Mouse (Mus musculus) left cerebral cortex, postnatal 14 days (tissue): ENCODE results near the gene Nudt15. TPM values are rescaled to one million over a fixed set of nuclear protein-coding genes. Genes with fewer than 3 reads are reported as not detected.

Experiments used
- DNase-seq, 2 experiments: peaks; one replicate each; pipeline ENCODE4 v3.0.0; 2021 to 2022; ENCODE audit warnings: low spot score in 2 of 2, mixed read lengths in 1 of 2
- intact Hi-C: fragments of 180-260 bp; cut with DNase I; formaldehyde crosslinking; loops from one replicate; pipeline ENCODE4 v1.15.1; 2025
- total RNA-seq, 2 experiments: library from RNA; stranded (reverse); gene quantifications; 2 replicates each; pipeline ENCODE4 v1.2.3; 2021

Gene Nudt15
- total RNA-seq, 2 experiments from 2014 or later: 5.8 to 8.0 TPM

DNA sequence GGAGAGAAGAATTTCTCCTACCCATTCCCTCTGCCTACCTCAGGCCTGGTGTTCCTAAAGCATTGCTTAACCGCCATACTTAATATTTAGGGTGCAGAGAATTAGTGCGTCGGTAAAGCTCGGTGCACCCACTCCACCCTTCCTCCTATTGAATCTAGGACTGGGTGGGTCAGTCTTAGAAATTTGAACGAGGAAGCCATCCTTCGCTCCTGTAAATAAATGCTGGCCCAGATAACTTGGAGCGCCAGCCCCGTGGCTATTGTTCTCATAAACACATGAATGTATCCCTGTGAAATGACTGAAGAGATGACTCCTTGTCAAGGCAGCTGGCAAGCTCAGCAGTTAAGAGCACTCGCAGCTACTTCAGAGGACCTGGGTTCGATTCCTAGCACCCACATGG, 71.0 kb downstream of the Nudt15 start:
- intact Hi-C loops: loop anchor here (5.0 kb wide), 2 partner anchors 150 to 370 kb away; partner anchors contain the start of gene Rb1
- DNase-seq: no peak

DNA sequence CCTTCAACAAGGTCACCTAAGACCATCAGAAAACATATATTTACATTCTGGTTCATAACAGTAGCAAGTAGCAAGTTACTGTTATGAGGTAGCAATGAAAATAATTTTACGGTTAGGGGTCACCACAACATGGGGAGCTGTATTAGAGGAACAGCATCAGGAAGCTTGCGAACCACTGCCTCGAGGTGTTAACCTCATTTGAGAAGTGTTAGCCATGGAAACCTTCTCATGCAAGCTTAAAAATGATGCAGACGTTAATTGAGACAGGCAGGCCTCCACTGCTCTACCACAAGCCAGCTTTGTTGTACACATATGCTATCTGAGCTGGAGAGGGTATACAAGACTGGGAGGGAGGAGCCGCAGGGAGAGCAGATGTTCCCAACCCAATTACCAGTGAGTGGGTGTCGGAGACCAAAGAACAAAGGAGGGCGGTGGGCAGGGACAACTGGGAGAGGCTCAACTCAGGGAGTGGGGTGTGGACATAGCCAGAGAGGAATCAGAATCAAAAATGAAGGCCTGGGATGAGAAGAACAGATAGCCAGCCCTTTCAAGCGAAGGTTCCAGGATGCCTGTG, 71.6 kb downstream of the Nudt15 start:
- no peak for DNase-seq
- intact Hi-C loops: loop anchor here (5.0 kb wide), 2 partner anchors 149 to 369 kb away; partner anchors contain the start of gene Rb1

DNA sequence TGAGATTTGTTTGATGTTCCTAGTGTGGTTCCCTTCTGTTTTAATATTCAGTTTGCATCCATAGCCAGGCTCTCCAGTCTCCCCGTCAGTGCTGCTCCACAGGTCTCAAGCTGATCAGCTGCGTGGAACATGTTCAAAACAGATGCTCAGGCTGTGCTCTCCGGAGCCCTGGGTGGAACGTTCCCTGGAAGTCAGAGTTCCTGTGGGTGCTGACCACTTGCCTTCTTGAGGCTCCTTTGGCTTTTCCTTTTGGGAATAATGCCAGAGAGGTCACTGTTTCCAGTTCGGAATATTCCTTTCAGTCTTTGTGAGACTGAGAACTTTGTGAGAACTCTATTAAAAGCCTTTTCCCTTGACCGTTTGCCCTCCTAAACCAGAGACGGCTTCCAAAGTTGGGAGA, 72.5 kb downstream of the Nudt15 start:
- DNase-seq: no peak
- intact Hi-C loops: loop anchor here (2.0 to 5.0 kb wide), 3 partner anchors 91 to 368 kb away; partner anchors contain the start of genes Itm2b and Rb1

DNA sequence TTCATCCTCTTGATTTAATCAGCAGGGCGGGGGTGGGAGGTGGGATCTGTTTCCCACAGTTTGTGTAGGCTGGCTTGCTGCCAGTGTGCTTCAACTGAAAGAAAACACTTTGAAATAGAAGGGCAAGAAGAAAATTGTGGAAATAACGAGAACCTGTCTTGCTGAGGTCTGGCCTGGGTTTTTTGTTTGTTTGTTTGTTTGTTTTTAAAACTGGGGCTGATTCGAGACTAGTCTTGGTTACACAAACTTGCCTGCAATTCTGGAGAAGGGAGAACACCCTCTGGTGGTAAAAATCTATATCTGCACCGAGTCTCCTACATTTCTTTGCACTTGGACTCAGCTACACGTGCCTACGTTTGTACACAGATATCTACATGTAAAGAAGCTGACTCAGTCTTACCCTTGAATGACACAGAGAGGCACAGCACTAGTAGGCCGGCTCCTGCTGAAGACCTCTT, 73.4 kb downstream of the Nudt15 start:
- intact Hi-C loops: loop anchor here (2.0 to 5.0 kb wide), 3 partner anchors 90 to 367 kb away; partner anchors contain the start of genes Itm2b and Rb1
- DNase-seq: peak; percentile 70 to 80

DNA sequence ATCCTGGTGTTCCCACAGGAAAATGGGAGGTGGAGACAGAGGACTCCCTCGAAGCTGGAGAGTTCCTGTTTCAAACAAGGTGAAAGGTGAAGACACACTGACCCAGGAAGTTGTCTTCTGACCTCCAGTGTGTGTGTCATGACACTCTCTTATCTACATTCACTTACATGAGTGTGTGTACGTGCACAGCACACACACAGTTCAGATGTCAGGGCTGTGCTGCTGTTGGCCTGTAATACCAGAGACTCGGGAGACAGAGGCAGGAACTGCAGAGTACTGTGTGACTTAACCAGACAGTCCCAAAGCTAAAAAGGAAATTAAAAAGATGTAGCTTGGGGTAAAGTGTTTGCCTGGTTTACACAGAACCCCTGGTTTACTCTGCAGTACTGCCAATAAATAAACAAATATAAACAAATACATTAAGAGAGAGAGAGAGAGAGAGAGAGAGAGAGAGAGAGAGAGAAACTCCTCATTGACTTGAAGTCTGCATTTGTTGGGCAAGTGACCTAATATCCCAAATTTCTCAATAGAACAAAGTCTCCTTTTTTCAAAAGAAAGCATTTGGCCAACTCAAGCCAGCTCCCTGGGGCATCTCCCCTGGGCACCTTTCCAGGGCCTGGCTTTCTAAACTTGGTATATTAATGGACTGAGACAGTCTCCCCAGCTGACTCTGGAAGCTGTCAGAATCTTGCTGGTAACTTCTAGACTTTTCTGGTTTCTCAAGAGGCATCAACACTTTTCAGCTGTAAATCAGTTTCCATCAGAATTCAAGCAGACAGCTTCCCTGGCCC, 74.2 kb downstream of the Nudt15 start:
- intact Hi-C loops: loop anchor here (2.0 kb wide), 1 partner anchor 89 kb away; the partner anchor contains the start of gene Itm2b
- peak in 1 of 2 experiments; percentile 54 for DNase-seq

DNA sequence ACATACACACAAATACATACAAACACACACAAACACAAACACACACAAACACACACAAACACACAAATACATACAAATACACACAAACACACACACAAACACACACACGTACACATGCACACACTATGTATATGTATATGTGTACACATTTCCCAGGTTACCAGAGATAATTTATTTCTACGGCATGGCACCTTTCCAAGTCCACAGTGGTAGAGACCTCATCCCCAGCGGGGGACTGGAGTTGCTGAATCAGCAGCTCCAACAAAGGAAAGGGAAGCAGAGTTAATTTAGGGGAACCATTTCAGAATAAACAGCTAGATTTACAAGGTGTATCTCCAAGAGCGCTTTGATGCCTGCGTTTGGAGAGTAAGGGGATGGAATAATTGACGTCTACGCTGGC, 75.8 kb downstream of the Nudt15 start:
- intact Hi-C loops: no loop called here
- no peak for DNase-seq

DNA sequence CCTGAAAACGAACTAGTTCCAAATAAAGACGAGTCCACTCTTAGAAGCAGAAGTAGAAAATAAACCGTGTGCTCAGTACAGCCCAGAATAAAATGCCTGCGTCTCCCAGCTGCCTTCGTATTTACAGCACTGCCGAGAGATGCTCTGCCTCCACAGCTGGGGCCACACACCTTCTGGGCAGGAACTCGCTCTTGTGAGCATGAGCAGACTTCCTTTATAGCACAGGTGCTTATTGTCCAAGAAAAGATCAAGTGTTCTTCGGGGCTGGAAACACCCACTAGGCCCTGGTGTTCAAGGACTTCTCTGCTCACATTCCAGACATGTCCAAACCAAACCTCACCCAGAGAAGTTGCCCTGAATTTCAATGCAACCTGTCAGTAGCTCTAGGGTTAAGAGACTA, 77.4 kb downstream of the Nudt15 start:
- intact Hi-C loops: no loop called here
- DNase-seq: peak in 1 of 2 experiments; percentile 44

DNA sequence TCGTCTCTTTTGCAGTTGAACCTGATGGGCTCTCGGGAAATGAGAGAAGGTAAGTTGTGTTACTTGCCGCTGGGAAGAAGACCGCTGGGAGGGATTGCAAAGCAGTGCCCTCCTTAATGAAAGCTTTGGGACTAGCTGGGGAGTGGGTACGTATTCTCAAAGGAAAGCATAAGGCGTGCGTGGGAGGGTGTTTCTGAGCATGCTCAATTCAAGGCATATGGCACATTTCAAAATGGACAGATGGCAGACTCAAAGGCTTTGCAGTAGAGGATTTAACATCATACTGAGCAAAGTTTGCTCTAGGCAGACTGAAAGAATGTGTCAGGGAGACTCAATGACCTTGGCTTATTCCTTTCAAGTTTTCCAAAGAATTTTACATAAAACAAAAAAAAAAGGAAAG, 78.5 kb downstream of the Nudt15 start:
- intact Hi-C loops: no loop called here
- peak; percentile 85 to 92 for DNase-seq

Other genes with a start within 250 kb of the Nudt15 start
- gene Rb1, start 222.4 kb downstream of the Nudt15 start, total RNA-seq: 10 to 100 TPM; 32.4 to 33.0 TPM
- 100 to 1,000 TPM; 732 to 742 TPM for gene Itm2b, start 163.0 kb downstream of the Nudt15 start, total RNA-seq
- 10 to 100 TPM; 25.3 to 27.5 TPM for gene Med4, start 38.2 kb downstream of the Nudt15 start, total RNA-seq
- 100 to 1,000 TPM; 150 to 155 TPM for gene Sucla2, start 22.9 kb downstream of the Nudt15 start, total RNA-seq
- under 1 TPM; 0.21 to 0.31 TPM for gene Gm21750, start 113.0 kb upstream of the Nudt15 start, total RNA-seq